Mouse (Mus musculus) kidney, postnatal 10 days (tissue): ENCODE measurements around the gene Il17rc.

ENCODE experiments used
- DNase-seq: peaks from one replicate; pipeline ENCODE4 v3.0.0; 2021; ENCODE audit warnings: mixed read lengths

Il17rc gene

DNA sequence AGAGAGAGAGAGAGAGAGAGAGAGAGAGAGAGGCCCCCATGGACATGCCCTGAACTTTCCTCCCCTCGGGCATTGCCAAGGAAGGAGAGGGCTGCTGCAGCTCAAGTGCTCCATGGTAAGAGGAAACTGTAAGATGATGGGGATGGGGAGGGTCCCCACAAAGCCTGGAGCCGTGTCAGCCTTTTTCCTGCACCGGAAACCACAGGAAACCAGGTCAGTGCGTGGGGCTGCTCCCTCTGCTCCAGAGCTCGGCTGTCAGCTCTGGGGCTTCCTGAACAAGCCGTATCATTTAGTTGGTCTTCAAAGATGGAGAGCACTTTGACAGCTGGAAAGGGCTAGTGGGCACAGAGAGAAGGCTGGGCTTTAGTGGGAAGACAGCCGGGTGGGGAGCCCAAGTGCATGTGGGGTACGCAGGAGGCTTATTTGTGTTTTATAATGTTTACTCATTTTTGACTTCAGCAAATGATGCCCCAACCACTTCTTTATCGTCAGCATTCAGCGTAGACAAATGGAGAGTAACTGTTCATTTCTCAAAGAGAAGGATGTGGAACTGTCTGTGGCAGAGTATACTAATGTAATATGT, 13.2 kb upstream of the Il17rc start, which contains the start of gene Il17re:
Gene Il17re, plus strand, starts transcription at position 533 of the 583 bp plus-strand sequence.
- DNase-seq, result no peak

DNA sequence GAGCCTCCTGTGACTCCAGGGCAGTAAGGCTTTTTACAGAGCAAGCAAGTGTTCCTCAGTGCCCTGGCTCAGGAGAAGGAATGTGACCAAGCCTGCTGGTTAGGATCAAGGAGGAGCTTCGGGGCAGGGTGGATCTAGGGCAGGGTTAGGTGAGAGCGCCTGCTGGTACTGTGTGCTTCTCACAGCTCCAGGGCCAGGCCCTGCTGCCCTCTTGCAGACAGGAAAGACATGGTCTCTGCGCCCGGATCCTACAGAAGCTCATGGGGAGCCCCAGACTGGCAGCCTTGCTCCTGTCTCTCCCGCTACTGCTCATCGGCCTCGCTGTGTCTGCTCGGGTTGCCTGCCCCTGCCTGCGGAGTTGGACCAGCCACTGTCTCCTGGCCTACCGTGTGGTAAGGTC, 12.6 kb upstream of the Il17rc start:
- peak; percentile 58 for DNase-seq

DNA sequence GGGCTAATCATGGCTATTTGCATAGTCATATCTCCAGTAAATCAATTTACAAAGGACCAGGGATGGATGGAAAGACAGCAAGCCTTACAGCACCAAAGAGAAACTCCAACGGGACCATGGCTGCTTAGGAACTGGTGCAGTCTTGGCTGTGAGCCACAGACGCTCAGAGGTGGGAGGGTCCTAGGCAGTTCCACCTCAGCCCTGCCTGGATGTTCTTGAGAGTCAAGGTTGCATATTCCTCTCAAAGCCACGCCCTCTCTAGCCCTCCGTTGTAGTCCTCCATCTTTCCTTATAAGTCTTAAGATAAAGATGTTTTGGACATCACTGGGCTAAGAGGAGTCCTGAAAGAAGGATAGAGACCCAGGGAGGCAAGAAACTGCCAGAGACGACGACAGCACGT, 7.2 kb upstream of the Il17rc start:
- no peak for DNase-seq

DNA sequence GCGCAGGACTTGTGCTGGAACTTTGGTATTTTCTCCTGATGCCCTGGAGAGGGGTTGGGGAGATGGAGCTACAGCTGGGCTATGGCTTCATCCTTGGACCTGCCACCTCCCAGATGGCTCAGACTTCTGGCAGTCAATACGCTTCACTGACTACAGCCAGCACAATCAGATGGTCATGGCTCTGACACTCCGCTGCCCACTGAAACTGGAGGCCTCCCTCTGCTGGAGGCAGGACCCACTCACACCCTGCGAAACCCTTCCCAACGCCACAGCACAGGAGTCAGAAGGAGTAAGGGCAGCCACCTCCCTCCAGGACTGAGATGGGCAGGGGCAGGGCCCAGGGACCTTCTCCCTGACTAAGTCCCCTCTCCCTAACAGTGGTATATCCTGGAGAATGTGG, 5.6 kb upstream of the Il17rc start:
- peak; percentile 40 for DNase-seq

DNA sequence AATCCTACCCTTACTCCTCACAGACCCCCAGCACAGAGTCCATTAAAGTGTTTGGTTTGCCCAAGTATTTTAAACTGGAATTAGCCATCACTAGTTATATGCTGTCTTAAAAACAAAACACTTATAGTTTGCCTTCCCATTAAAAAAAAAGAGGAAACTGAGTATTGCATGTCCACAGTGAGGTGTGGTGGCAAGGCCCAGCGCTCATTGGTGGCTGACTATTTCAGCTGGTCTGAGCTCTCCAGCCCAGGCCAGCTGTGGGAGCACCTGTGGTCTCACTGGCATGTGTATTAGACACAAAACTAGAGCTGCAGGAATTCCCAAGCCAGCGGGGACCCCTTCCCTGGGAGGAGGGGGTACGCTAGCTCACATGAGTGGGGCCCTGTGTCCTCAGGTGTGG, 2.7 kb upstream of the Il17rc start:
- no peak for DNase-seq

DNA sequence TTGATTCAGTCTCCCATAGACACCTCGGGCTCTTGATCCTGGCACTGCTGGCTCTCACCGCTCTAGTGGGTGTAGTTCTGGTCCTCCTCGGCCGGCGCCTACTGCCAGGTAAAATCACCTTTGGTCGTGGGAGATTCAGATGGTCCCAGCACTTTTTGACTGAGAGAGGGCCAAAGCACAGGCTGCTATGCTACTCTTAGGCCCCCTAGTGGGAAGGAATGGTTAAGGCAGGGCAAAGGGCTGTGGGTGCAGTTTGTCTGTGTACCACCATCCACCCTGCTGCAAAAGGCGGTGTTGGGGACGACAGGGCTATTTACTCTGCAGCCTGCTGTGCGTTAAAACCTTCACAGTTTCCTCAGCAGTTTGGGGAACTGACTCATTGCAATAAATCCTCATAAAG, 2.2 kb upstream of the Il17rc start:
- DNase-seq, result peak; percentile 85

DNA sequence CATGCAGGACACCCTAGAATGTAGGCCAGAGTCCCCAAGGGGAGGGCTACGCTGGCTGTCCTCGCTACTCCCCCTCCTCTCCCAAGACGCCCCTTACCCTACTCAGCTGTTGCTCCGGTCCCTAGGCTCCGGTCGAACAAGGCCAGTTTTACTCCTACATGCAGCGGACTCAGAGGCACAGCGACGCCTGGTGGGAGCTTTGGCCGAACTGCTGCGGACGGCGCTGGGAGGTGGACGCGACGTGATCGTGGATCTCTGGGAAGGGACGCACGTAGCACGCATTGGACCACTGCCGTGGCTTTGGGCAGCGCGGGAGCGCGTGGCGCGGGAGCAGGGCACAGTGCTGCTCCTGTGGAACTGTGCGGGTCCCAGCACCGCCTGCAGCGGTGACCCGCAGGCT, 1.8 kb upstream of the Il17rc start:
- peak; percentile 91 for DNase-seq

DNA sequence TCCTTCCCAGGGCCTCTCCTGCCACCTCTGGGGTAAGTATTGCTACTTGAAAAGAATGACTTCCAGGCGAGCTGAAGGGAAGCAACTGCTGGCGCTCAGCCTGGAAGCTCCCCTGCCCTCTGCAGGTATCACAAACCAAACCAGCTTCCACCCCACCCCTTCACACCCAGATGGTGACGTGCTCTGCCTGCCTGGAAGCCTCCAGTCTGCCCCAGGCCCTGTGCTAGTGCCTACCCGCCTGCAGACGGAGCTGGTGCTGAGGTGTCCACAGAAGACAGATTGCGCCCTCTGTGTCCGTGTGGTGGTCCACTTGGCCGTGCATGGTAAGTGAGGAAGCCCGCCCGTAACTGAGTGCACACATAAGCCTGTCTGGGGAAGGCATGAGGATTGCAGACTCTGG, 834 bp downstream of the Il17rc start:
- peak; percentile 19 for DNase-seq

DNA sequence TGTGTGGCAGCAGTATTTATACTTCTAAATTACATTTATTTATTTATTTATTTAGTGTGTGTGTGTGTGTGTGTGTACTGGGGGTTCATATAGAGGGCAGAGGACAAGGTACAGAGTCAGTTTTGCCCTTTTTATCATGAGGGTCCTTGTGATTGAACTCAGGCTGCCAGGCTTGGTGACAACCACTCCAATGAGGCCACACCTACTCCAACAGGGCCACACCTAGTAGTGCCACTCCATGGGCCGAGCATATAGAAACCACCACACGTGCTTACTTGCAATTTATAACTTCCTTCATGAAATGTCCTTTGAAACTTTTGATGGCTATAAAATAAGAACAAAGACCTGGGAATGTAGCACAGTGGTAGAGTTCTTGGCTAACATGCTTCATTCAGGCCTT, 2.0 kb downstream of the Il17rc start:
- no peak for DNase-seq

DNA sequence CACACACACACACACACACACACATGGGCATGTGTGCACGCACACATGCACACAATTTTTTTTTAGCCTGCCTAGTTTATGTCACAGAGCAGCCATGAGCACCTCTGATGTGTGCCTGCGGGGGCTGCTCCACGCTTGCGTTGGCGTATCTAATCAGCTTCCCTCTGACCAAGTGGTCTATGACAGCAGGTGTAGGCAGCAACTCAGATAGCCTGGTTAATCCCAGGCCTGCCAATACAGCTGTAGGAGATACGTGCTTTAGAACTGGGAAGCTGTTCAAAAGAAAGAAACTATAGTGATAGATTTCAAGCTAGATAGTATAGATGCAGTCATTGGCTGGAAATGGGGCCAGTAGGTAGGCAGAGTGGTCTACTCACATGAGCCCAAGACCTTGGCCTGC, 2.5 kb downstream of the Il17rc start:
- DNase-seq, result no peak

DNA sequence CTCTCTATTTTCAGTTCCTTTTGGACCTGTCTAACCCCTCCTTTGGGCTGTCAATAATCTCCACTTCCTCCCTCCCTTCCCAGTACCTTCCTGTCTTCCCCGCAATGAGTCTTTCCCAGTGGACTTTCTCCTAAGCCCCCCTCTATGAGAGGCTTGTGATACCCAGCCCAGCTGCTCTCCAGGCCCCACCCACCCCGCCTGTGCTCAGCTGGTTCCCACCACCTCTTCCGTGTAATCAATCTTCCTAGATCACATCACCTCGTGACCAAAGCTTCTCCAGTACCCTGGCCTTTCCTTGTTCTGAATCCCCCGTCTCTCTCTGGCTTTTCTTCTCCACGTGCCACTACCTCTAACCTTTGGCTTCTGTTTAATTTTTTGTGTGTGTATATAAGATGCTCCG, 6.1 kb downstream of the Il17rc start:
- DNase-seq, result no peak

DNA sequence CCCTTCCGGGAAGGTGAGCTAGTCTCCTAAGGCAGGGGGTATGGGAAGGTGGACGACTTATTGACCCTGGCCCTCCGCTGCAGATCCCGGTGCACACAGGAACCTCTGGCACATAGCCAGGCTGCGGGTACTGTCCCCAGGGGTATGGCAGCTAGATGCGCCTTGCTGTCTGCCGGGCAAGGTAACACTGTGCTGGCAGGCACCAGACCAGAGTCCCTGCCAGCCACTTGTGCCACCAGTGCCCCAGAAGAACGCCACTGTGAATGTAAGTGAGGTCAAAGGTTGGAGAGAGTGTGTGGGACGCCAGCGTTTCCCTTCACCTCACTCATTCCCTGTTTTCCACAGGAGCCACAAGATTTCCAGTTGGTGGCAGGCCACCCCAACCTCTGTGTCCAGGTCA, 7.7 kb downstream of the Il17rc start:
- DNase-seq, result peak; percentile 30

DNA sequence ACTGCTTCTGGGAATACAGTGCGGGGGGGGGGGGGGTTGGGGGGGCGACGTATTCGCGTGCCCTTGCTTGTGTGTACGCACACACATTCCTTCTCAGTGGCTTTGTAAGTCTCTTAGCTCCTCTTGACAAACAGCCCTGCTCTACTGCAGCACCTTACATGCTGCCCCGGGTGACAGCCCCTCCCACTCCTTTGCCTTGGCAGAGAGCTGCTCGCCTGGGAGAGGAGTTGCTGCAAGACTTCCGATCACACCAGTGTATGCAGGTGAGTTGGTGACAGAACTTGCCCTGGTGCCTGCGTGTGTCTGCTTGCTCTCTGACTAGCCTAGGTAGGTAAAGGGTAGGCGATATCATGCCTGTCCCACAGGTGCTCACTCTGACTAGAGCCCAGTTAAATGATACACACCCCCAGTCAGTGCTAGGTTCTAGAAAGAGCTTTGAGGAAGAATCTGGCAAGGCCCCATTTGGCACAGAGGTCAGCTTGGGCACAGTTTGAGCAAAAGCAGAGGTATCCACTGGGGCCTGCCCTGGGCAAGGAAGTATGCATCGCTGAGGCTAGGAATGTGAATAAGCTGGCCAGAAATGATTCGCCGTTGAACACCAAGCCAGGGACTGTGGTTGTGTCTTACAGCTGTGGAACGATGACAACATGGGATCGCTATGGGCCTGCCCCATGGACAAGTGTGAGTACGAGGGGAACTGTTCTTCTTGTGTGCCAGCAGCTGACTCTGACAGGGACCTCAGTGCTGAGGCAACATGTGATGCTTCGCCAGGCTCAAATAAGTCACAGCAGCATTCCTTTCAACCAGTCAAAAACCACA, 9.5 kb downstream of the Il17rc start:
- peak; percentile 54 for DNase-seq

DNA sequence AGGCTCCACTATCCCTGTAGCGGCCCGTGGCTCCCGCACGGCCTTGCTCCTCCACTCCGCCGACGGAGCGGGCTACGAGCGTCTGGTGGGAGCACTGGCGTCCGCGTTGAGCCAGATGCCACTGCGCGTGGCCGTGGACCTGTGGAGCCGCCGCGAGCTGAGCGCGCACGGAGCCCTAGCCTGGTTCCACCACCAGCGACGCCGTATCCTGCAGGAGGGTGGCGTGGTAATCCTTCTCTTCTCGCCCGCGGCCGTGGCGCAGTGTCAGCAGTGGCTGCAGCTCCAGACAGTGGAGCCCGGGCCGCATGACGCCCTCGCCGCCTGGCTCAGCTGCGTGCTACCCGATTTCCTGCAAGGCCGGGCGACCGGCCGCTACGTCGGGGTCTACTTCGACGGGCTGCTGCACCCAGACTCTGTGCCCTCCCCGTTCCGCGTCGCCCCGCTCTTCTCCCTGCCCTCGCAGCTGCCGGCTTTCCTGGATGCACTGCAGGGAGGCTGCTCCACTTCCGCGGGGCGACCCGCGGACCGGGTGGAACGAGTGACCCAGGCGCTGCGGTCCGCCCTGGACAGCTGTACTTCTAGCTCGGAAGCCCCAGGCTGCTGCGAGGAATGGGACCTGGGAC, 11.4 kb downstream of the Il17rc start:
- peak; percentile 58 for DNase-seq

DNA sequence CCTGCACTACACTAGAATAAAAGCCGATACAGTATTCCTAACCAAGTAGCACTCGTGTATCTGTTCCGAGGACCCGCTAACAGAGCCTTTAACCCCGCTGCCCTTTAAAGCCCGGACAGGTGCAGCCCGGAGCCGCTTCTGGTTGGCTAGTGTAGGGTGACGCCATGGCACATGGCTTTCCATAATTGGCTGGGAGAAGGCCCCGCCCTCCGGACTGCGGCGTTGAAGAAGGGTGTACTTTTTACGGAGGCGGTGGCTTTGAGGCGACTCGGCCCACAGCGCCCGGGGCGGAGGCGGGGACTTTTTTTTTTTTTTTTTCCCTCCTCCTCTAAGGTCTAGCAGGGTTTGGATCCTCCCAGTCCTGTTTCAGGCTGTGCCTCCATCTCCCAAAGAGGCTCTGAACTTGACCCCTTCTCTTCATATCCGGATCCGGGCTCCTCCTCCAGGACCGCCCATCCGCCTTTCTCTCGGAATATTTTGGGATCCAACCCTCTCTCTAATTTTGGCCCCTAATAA, 11.9 kb downstream of the Il17rc start, which contains the start of gene Creld1:
Gene Creld1, plus strand, starts transcription at position 198 of the 516 bp plus-strand sequence.
- peak; percentile 96 for DNase-seq

DNA sequence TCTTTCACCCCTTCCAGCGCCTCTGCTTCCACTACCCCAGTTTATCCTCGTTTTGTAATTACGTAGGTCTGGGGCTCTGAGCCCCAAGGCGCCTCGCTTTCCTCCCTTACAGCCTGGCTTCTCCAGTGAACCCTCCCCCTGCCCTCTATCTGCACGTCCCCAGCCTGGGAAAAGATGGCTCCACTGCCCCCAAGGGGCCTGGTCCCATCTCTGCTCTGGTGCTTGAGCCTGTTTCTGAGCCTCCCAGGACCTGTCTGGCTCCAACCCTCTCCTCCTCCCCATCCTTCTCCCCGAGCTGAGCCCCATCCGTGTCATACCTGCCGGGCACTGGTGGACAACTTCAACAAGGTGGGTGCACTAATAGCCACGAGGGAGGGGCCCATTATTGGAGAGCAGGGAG, 12.5 kb downstream of the Il17rc start:
- peak; percentile 43 for DNase-seq

DNA sequence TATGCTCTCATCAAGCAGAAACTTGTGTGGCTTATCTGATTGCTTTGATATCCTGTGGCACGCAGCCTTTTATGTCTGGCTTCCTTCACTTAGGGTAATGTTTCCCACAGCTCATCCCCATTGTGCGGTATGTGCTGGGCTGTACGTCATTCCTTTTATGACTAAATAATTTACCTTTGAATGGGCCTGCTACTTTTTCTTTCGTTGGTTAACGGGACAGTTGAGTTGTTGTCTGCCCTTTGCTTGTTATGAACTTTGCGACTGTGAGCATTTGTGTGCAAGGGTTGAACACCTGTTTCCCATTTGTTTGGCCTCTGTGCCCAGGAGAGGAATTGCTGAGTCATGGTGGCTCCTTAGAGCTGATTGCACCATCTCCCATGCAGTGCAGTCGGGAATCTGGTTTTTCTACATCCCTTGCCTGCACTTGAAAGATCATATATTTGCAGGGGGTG, 15.9 kb downstream of the Il17rc start:
- DNase-seq, result no peak

DNA sequence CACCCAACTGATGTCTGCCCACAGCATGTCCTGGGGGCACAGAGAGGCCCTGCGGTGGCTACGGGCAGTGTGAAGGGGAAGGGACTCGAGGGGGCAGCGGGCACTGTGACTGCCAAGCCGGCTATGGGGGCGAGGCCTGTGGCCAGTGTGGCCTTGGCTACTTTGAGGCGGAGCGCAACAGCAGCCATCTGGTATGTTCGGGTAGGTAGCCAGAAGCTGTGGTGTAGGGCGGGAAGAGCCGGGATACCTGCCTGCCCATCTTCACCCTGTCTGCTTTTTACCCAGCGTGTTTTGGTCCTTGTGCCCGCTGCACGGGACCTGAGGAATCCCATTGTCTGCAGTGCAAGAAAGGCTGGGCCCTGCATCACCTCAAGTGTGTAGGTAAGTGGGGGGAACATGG, 18.2 kb downstream of the Il17rc start:
- no peak for DNase-seq

DNA sequence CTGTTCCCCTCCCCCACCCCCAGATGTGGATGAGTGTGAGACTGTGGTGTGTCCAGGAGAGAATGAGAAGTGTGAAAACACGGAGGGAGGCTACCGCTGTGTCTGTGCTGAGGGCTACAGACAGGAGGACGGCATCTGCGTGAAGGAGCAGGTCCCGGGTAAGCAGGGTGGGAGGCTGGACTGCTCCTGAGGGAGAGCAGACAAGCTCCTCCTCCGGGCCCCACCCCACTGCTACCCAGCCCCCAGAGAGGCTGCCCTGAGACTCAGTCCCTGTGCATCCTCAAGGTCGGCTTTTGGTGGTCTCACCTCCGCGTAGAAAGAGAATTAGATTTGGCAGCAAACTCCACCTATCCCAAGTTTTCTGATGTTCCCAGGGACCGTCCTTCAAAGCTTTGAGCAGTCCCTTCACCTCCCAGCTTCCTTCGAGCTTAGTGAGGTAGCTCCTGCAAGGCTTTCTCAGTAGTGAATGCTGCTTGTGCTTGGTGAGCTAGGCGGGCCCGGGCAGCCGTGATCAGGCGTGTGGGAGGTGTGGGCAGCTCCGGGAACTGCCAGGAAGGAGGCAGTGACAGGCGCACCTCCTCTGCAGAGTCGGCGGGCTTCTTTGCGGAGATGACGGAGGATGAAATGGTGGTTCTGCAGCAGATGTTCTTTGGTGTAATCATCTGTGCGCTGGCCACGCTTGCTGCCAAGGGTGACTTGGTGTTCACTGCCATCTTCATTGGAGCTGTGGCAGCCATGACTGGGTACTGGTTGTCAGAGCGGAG, 21.1 kb downstream of the Il17rc start:
- no peak for DNase-seq

DNA sequence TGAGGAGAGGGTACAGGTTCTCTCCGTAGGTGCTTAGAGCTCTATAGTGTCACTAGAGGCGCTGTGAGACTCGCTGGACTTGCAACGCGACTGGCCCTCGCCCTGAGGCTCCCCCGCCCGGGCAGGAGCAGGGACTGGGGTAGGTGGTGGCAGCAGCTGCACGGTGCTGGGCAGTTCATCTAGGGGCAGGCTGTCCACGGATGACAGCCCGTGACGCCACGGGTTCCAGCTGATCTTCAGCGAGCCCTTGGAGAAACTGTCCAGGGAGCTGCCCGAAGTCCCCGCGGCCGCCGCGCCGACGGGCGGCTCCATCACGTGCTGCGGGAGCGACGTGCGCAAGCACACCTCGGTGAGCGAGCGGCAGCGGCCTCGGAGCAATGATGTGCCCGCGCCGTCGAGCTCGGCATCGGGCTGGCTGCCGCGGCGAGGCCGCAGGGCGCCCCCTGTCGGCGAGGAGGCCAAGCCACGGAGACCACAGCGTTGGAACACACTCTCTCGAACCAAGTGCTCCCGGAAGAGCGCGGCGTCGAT, 23.1 kb downstream of the Il17rc start:
- peak; percentile 89 for DNase-seq

DNA sequence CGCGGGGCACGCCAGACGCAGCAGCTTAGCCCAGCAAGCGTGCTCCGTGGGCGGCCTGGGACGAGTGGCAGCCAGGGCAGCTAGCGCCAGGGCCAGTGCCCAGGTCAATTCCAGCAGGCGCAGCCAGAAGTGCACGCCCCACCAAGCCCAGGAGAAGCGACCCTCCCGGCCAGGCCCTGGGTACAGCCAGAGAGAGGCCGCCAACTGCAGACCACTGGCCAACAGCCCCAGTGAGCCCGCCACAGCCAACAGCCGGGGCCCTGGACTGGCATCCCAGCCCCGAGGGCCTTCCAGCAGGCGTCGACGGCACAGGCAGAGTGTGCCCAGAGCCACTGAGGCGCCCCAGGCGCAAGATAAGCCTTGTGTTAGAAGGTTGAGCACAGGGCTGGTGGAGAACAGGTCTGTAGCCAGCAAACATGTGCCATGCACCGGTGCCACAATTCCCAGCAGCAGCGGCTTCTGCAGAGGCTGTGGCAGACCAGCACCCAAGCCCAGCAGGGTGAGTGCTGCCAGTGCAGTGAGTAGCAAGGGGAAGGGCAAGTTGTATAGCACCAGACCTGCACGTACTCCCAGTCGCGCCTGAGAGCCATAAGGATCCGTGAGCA, 23.9 kb downstream of the Il17rc start:
- DNase-seq, result peak; percentile 20

DNA sequence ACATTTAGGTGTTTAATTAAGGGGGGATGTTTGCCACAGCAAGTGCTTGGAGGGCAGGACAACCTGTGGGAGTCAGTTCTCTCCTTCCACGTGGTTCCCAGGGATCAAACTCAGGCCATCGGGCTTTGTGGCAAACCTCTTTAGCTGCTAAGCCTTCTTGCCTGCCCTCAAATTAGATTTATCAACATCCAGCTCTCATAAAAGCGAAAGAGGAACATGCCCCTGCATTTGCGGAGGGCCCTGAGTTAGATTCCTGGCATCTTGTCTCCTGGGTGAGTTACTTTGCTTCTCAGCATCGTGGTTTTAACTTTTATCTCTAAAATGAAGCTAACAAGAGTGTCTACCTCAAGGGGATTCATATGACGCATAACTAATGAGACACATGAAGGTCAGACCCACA, 28.1 kb downstream of the Il17rc start:
- no peak for DNase-seq
